Mouse (Mus musculus) left cerebral cortex, postnatal 25 days (tissue): ENCODE measurements around the gene Clca3a2. TPM values are rescaled to one million over a fixed set of nuclear protein-coding genes. Genes with fewer than 3 reads are reported as not detected.
"Not testable (repeated sequence)": the region's sequence is repeated elsewhere in the genome, so short reads cannot be mapped to it uniquely, and the experiment has no call there.

ENCODE experiments used
- DNase-seq, 2 experiments: peaks; one replicate each; pipeline ENCODE4 v3.0.0; 2022; ENCODE audit warnings: low spot score in 2 of 2, mixed read lengths in 1 of 2
- intact Hi-C: fragments of 180-260 bp; cut with DNase I; formaldehyde crosslinking; loops from one replicate; pipeline ENCODE4 v1.15.1; 2025
- total RNA-seq, 2 experiments: library from RNA; stranded (reverse); gene quantifications; 2 replicates each; pipeline ENCODE4 v1.2.3; 2021

Gene Clca3a2
- total RNA-seq, 2 experiments from 2014 or later: 0.30 to 0.62 TPM

GRCm38 (mm10) chr3:144753120-144753519 is 66.2 kb downstream of the Clca3a2 start:
- intact Hi-C loops: loop anchor here (10.0 kb wide), 1 partner anchor 62 kb away; the partner anchor contains the start of gene Clca3a2
- DNase-seq: no peak

DNA sequence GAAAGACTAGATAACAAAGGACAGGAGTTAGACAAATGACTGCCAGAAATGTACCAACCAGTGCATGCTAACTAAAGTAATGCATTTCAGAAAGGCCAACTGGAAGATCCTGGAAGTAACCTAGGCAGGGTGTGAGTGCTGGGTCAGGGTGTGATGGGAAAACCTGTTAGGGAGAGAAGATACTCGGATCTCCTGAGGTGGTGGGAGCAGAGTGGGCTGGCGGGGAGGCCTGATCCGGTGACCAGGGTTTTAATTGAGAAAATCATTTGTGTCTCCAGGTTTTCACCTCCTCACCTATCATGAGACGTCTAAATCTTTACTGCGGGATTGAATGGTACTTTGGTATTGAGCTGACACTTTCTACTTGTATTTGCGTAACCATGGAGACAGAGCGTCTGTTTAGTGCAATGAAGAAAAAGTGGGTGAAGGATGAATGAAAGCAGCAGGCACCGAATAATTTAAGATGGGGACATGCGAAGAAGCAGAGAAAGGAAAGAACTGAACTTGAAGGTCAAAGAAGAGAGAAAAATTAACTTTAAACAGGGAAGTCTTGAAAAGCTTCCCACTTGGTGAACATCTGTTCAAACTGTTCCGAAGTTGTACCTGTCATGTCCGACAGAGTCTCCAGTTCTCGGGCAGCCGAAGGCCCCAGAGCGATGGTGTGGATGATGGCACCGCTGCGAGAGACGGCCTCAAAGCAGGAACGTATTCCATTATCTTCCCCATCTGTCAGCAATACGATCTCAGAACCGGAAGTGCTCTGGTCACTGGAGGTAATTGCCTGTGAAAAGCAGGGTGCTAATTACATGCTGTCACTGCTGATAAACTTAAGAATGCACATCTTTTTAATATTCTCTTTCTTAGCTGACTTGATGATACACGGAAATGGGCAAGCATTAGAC is 70.0 kb downstream of the Clca3a2 start:
- intact Hi-C loops: not testable (repeated sequence)
- DNase-seq: peak in 1 of 2 experiments; percentile 22

GRCm38 (mm10) chr3:144747706-144748105 is 71.6 kb downstream of the Clca3a2 start:
- intact Hi-C loops: not testable (repeated sequence)
- peak; percentile 9 to 11 for DNase-seq

Other genes starting within 250 kb of the Clca3a2 start
- gene Hs2st1, start 249.3 kb downstream of the Clca3a2 start, total RNA-seq: 10 to 100 TPM; 49.4 to 52.5 TPM
- gene Selenof, start 249.2 kb downstream of the Clca3a2 start, total RNA-seq: 100 to 1,000 TPM; 221 to 233 TPM
- 10 to 100 TPM; 65.1 to 68.2 TPM for gene Sh3glb1, start 99.2 kb downstream of the Clca3a2 start, total RNA-seq
- gene Clca3a1, start 58.5 kb downstream of the Clca3a2 start, total RNA-seq: under 1 TPM; 0.18 to 0.28 TPM
- gene Clca3b, start 29.9 kb upstream of the Clca3a2 start, total RNA-seq: not detected
- not detected for gene Clca4b, start 113.0 kb upstream of the Clca3a2 start, total RNA-seq
- not detected for gene Clca4a, start 155.6 kb upstream of the Clca3a2 start, total RNA-seq
- gene Clca1, start 213.3 kb upstream of the Clca3a2 start, total RNA-seq: not detected